Mouse (Mus musculus) megakaryocyte, adult 5-6 weeks (primary cell): ENCODE results near the gene Csdc2. TPM values are rescaled to one million over a fixed set of nuclear protein-coding genes. Genes with fewer than 3 reads are reported as not detected.

Experiments
- ATAC-seq: 2 replicates; pipeline ENCODE4 v1.8.0; 2016; ENCODE audit warnings: mild to moderate bottlenecking, inconsistent platforms; ENCODE audit not compliant: poor library complexity, severe bottlenecking
- total RNA-seq, 2 experiments: library from RNA; stranded (forward) in 1 of 2; stranded (reverse) in 1 of 2; fragments of 153-499, 151-499 nt in 1 of 2; fragments of 221-1000, 200-1000 nt in 1 of 2; gene quantifications; 2 replicates each; pipeline versions ENCODE4 v1.2.3 to v1.2.4; 2015 to 2017

The Csdc2 gene
- total RNA-seq, 2 experiments from 2014 or later = not detected

DNA sequence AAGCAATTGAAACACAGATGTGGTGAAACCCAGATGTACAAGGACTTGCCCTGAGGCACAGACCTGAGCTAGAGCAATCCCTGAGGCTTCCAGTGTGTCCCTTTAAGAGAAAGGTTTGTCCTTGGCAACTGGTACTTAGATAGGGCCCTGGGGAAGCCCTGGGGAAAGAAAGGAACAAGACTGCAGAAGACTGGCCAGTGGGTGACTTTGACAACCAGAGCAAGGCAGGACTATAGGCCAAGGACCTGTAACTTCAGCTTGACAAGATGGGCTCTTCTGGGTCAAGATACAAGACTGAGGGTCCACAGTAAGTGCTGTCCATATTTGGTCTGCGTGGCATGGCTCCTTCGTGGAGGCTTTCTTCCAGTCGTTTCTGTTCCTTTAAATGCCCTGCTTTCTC is 51.1 kb downstream of the Csdc2 start, which contains the start of gene Xrcc6:
Gene Xrcc6, plus strand, starts transcription at position 190 of the 400 bp plus-strand sequence.
- ATAC-seq = no peak

GRCm38 (mm10) chr15:81989371-81990062 is 53.0 kb downstream of the Csdc2 start:
- peak; percentile 92 for ATAC-seq

DNA sequence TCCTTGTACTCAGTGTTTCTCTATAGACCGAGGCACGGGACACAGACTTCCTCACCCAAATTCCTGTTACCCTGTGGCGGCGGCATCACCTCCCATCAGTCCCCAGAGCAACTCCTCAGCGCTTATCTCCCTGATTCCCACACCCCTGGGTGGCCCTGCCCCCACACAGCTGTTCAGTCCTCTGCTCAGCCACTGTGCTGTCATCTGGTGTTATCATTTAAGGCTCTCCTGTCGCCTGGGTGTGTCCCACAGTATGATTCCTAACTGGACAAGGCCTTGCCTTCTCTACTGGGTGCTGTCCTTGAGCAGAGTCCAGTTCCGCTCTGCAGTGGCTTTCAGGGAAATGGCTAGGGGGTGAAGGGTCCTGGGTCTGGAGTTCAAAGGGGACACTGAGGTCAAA is 54.0 kb downstream of the Csdc2 start:
- ATAC-seq = no peak

- ATAC-seq = no peak
Measured at GRCm38 (mm10) chr15:81993992-81994391, 57.4 kb downstream of the Csdc2 start.

Other genes with a start within 250 kb of the Csdc2 start
- 0.13 TPM in 1 of 2 replicates, not detected in the other for gene Chadl, start 239.5 kb upstream of the Csdc2 start, total RNA-seq (2015)
- not detected in 2 replicates for gene Chadl, start 239.5 kb upstream of the Csdc2 start, total RNA-seq (2017)
- 5.8 and 6.2 TPM in 2 replicates for gene Zc3h7b, start 191.7 kb upstream of the Csdc2 start, total RNA-seq (2015)
- gene Zc3h7b, start 191.7 kb upstream of the Csdc2 start, total RNA-seq (2017) = 5.5 and 7.0 TPM in 2 replicates
- gene Rangap1, start 191.2 kb upstream of the Csdc2 start, total RNA-seq (2015) = 29.8 and 32.0 TPM in 2 replicates
- 76.5 and 79.1 TPM in 2 replicates for gene Rangap1, start 191.2 kb upstream of the Csdc2 start, total RNA-seq (2017)
- gene Tef, start 134.3 kb upstream of the Csdc2 start, total RNA-seq (2015) = 3.1 and 3.3 TPM in 2 replicates
- gene Tef, start 134.3 kb upstream of the Csdc2 start, total RNA-seq (2017) = 6.5 and 8.6 TPM in 2 replicates
- gene Tob2, start 78.0 kb upstream of the Csdc2 start, total RNA-seq (2015) = 36.1 and 38.2 TPM in 2 replicates
- gene Tob2, start 78.0 kb upstream of the Csdc2 start, total RNA-seq (2017) = 20.3 and 23.8 TPM in 2 replicates
- 65.3 and 85.6 TPM in 2 replicates for gene Phf5a, start 64.8 kb upstream of the Csdc2 start, total RNA-seq (2015)
- 30.1 and 34.0 TPM in 2 replicates for gene Phf5a, start 64.8 kb upstream of the Csdc2 start, total RNA-seq (2017)
- gene Aco2, start 64.5 kb upstream of the Csdc2 start, total RNA-seq (2015) = 47.0 and 58.7 TPM in 2 replicates
- gene Aco2, start 64.5 kb upstream of the Csdc2 start, total RNA-seq (2017) = 82.3 and 89.4 TPM in 2 replicates
- 2.7 and 3.9 TPM in 2 replicates for gene Polr3h, start 10.5 kb upstream of the Csdc2 start, total RNA-seq (2015)
- gene Polr3h, start 10.5 kb upstream of the Csdc2 start, total RNA-seq (2017) = 5.5 and 7.8 TPM in 2 replicates
- gene Pmm1, start 24.2 kb downstream of the Csdc2 start, total RNA-seq (2015) = 10.4 and 10.5 TPM in 2 replicates
- 5.6 and 5.7 TPM in 2 replicates for gene Pmm1, start 24.2 kb downstream of the Csdc2 start, total RNA-seq (2017)
- not detected in 2 replicates for gene 1700029P11Rik, start 43.8 kb downstream of the Csdc2 start, total RNA-seq (2015)
- not detected in 2 replicates for gene 1700029P11Rik, start 43.8 kb downstream of the Csdc2 start, total RNA-seq (2017)
- gene Xrcc6, start 51.1 kb downstream of the Csdc2 start, total RNA-seq (2015) = 28.8 and 36.2 TPM in 2 replicates
- gene Xrcc6, start 51.1 kb downstream of the Csdc2 start, total RNA-seq (2017) = 82.5 and 83.2 TPM in 2 replicates
- gene Desi1, start 97.1 kb downstream of the Csdc2 start, total RNA-seq (2015) = 19.1 and 26.3 TPM in 2 replicates
- 2.6 and 3.9 TPM in 2 replicates for gene Desi1, start 97.1 kb downstream of the Csdc2 start, total RNA-seq (2017)
- 104 and 106 TPM in 2 replicates for gene Snu13, start 110.8 kb downstream of the Csdc2 start, total RNA-seq (2015)
- 79.1 and 80.3 TPM in 2 replicates for gene Snu13, start 110.8 kb downstream of the Csdc2 start, total RNA-seq (2017)
- not detected in 2 replicates for gene 4930407I10Rik, start 122.4 kb downstream of the Csdc2 start, total RNA-seq (2015)
- not detected in 2 replicates for gene 4930407I10Rik, start 122.4 kb downstream of the Csdc2 start, total RNA-seq (2017)
- gene Mei1, start 133.2 kb downstream of the Csdc2 start, total RNA-seq (2015) = not detected in 2 replicates
- gene Mei1, start 133.2 kb downstream of the Csdc2 start, total RNA-seq (2017) = not detected in 2 replicates
- gene Ccdc134, start 191.2 kb downstream of the Csdc2 start, total RNA-seq (2015) = 7.8 and 8.8 TPM in 2 replicates
- 22.6 and 23.5 TPM in 2 replicates for gene Ccdc134, start 191.2 kb downstream of the Csdc2 start, total RNA-seq (2017)
- gene Srebf2, start 210.4 kb downstream of the Csdc2 start, total RNA-seq (2015) = 39.0 and 40.7 TPM in 2 replicates
- 39.8 and 40.7 TPM in 2 replicates for gene Srebf2, start 210.4 kb downstream of the Csdc2 start, total RNA-seq (2017)